Mouse (Mus musculus) limb, embryonic 14.5 days (tissue): ENCODE data around the gene Fndc10. TPM values are rescaled to one million over a fixed set of nuclear protein-coding genes. Genes with fewer than 3 reads are reported as not detected.

Experiments used
- ATAC-seq: fragments of 200-750 bp; cut with Nextera tagmentation; 2 replicates; pipeline ENCODE4 v1.8.0; 2017; ENCODE audit warnings: low read depth, moderate number of reproducible peaks, moderate TSS enrichment; ENCODE audit not compliant: low FRiP score
- DNase-seq: peaks from one replicate; pipeline ENCODE4 v3.0.0-alpha.2; 2015; ENCODE audit warnings: low spot score
- H3K27ac ChIP-seq: fragments of 300-500 bp; sonication (generic); replicated peaks from 2 replicates; pipeline ENCODE4 v1.5.1; 2014; ENCODE audit warnings: low read depth, mild to moderate bottlenecking, low read length, moderate library complexity, mixed read lengths
- H3K27me3 ChIP-seq: fragments of 300-500 bp; sonication (generic); 2 replicates; pipeline ENCODE4 v1.6.1; 2014; ENCODE audit warnings: low read length, mixed read lengths; ENCODE audit not compliant: control insufficient read depth, insufficient read depth
- H3K36me3 ChIP-seq: fragments of 300-500 bp; sonication (generic); 2 replicates; pipeline ENCODE4 v1.6.1; 2014; ENCODE audit warnings: mild to moderate bottlenecking, low read length, moderate library complexity, mixed read lengths; ENCODE audit not compliant: control insufficient read depth, insufficient read depth
- H3K4me1 ChIP-seq: fragments of 300-500 bp; sonication (generic); 2 replicates; pipeline ENCODE4 v1.6.1; 2014; ENCODE audit warnings: antibody characterized with exemption, low read length, mixed read lengths; ENCODE audit not compliant: control insufficient read depth, insufficient read depth
- H3K4me2 ChIP-seq: fragments of 300-500 bp; sonication (generic); replicated peaks from 2 replicates; pipeline ENCODE4 v1.6.1; 2014; ENCODE audit warnings: low read depth, mild to moderate bottlenecking, low read length, moderate library complexity; ENCODE audit not compliant: severe bottlenecking
- H3K4me3 ChIP-seq: fragments of 300-500 bp; sonication (generic); replicated peaks from 2 replicates; pipeline ENCODE4 v1.5.1; 2014; ENCODE audit warnings: low read length
- H3K9ac ChIP-seq: fragments of 300-500 bp; sonication (generic); 2 replicates; pipeline ENCODE4 v1.6.1; 2014; ENCODE audit warnings: mild to moderate bottlenecking, low read depth, low read length, moderate library complexity; ENCODE audit not compliant: severe bottlenecking
- H3K9me3 ChIP-seq: fragments of 300-500 bp; sonication (generic); 2 replicates; pipeline ENCODE4 v1.6.1; 2016; ENCODE audit warnings: low read length; ENCODE audit not compliant: control insufficient read depth
- POLR2A ChIP-seq: fragments of 200-500 bp; IDR thresholded peaks from 2 replicates; pipeline ENCODE4 v1.8.0; 2012; ENCODE audit warnings: inconsistent platforms, mild to moderate bottlenecking, moderate library complexity, borderline replicate concordance; ENCODE audit not compliant: insufficient read depth, insufficient read length; ENCODE audit errors: extremely low read depth
- WGBS: fragments of 180-500 bp; shearing (Covaris S2); extraction: QIAGEN DNeasy Blood & Tissue Kit; methylation state at CpG from one replicate; pipeline ENCODE4 v1.1.7; 2014; 5-methylcytosine and 5-hydroxymethylcytosine counted together
- polyA plus RNA-seq, 2 experiments: library from polyadenylated mRNA; depleted of rRNA in 1 of 2; stranded (reverse) in 1 of 2; unstranded in 1 of 2; fragments of >200 nt; fragmentation: Nextera tagmentation in 1 of 2; extraction: Ambion mirVana in 1 of 2; gene quantifications; 2 replicates each; pipeline versions ENCODE4 v1.2.1 to v1.2.3; 2012 to 2014

The Fndc10 gene
- polyA plus RNA-seq, 2 experiments, result 9.4 to 31.0 TPM

DNA sequence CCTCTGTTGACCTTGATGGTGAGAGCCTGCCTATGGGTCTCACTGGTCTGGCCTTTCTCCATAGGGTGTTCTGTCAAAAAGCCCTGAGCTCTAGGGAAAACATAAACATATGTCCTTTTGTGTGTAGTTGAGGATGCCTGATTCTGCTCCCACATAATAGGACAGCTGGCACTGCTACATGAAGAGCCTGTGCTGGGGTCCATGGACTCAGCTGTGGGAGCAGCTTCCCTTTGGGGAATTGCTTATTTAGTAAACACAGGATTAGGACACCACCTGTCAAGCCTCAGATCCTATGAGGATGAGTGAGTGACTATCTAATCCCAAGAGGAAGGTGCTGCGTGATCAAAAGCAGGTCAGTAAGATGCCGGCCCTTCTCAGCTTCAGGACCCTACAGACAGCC, 33.9 kb downstream of the Fndc10 start:
- 79% methylated on average over 2 of the region's 2 CpGs for WGBS
- no peak overlapping the region for H3K4me3 ChIP-seq
- DNase-seq, result no peak
- H3K4me2 ChIP-seq, result no peak overlapping the region
- H3K9ac ChIP-seq, result no peak overlapping the region
- H3K27ac ChIP-seq, result no peak overlapping the region
- ATAC-seq, result no peak
- H3K9me3 ChIP-seq, result no peaks in the 10 kb centered on the region
- H3K27me3 ChIP-seq, result no peaks in the 10 kb centered on the region
- H3K4me1 ChIP-seq, result no peaks in the 10 kb centered on the region
- TF ChIP-seq POLR2A, result no peak
- H3K36me3 ChIP-seq, result peaks cover 35% of the 10 kb centered on the region; the same call in 1 of the 2 replicates

DNA sequence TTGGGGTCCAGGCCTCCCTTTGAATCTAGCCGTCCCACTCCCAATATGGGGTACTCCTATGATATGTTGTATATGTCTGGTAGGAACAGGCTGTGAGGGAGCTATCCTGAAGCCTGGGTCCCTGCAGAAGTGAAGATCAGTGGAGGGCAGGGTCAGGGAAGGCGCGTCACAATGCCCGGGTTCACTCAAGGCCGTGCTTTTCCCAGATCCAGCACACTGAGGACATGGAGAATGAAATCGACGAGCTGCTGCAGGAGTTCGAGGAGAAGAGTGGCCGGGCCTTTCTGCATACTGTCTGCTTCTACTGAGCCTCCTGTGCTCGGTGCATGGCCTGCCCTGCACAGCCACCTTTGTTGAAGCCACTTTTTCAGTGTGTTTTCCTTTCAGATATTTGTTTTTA, 39.1 kb downstream of the Fndc10 start:
- Histone ChIP-seq H3K27ac (no peak overlapping the region), H3K4me1 (peaks cover 7% of the 10 kb centered on the region), H3K36me3 (peaks cover 14% of the 10 kb centered on the region), H3K9ac (no peak overlapping the region), H3K27me3 (no peaks in the 10 kb centered on the region), H3K4me2 (no peak overlapping the region; the same call in 1 of the 2 replicates), H3K4me3 (no peak overlapping the region), H3K9me3 (no peaks in the 10 kb centered on the region)
- DNase-seq (no peak), ATAC-seq (no peak)
- no peak for TF ChIP-seq POLR2A
- 90% methylated on average over 10 of the region's 10 CpGs for WGBS

DNA sequence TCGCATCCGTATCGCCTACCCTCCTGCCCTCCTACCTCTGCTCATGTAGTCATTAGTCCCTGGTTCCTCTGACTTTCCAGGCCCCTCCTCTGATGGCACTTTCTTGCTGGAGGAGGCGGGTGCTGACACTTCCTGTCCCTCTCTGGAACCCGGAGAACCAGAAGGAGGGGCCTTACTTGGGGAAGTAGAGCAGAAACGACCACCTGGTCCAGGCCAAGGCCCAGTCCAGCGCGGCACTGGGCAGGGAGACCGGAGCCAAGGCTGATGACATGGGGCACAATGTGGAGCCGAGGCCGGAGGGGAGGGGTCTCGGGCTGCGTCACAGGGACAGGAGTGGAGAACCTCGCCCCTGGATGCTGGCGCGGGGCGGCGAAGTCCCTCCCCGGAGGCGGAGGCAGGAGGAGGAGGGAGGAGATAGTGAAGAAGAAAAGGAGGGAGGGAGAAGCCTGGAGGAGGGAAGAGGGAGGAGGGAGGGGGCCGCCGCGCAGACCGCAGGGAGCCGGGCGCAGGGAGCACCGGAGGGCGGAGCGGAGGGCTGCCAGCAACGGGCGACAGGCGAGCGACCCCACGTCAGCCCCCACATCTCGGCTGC, 40.3 kb downstream of the Fndc10 start, which contains the start of gene Tmem240:
Tmem240 (plus strand) TSS at position 451 of the 592 bp plus-strand sequence.
- DNase-seq (peak; percentile 89), ATAC-seq (peak; percentile 92)
- under 1% methylated on average over 27 of the region's 35 CpGs for WGBS
- 0 out of 2 replicates have a peak, but pooled peaks have one; percentile 37 for TF ChIP-seq POLR2A
- Histone ChIP-seq H3K27me3 (no peaks in the 10 kb centered on the region), H3K4me1 (peaks cover 7% of the 10 kb centered on the region), H3K4me3 (peak within 1 kb of the TSS; percentile 72), H3K4me2 (peak within 1 kb of the TSS; percentile 90), H3K36me3 (peaks cover 18% of the 10 kb centered on the region), H3K9ac (peak within 1 kb of the TSS; percentile 77), H3K27ac (peak within 1 kb of the TSS; percentile 86), H3K9me3 (no peaks in the 10 kb centered on the region)

DNA sequence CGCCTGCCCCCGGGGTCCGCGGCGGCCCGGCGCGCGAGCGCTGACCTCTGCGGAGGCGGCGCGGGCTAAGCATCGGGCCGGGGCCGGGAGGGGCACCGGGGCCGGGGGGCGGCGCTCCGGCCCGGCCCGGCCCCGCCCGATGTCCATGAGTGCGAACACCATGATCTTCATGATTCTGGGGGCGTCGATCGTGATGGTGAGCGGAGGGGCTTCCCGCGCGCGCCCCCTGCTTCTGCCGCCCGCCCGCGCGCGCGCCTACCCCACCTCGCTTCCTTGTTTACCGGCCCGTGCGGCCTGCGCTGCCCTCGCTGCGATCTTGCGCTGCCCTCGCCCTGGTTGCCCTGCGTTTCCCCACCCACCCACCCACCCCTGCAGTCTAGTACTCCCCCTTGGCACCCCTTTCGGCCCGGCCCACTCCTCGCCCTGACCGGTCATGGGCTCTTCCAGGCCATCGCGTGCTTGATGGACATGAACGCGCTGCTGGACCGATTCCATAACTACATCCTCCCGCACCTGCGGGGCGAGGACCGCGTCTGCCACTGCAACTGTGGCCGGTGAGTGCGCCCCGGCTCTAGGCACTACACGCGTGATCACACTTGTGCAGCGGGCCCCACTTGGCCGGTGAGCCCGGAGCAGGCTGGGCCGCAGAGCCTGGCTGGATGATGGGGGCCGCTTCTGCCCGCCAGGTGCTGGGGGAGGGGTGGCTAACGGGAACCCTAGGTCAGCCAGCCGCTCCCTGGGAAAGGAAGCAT, 41.0 kb downstream of the Fndc10 start:
- no peaks in the 10 kb centered on the region for H3K27me3 ChIP-seq
- no peak for TF ChIP-seq POLR2A
- WGBS, result 0% methylated on average over 35 of the region's 79 CpGs
- peak overlapping the region; percentile 77 for H3K9ac ChIP-seq
- H3K9me3 ChIP-seq, result no peaks in the 10 kb centered on the region
- DNase-seq, result peak; percentile 36
- ATAC-seq, result peak; percentile 82
- peak overlapping the region; percentile 90 for H3K4me2 ChIP-seq
- peaks cover 7% of the 10 kb centered on the region for H3K4me1 ChIP-seq
- H3K27ac ChIP-seq, result peak overlapping the region; percentile 86
- H3K36me3 ChIP-seq, result peaks cover 25% of the 10 kb centered on the region
- H3K4me3 ChIP-seq, result peak overlapping the region; percentile 72

GRCm38 (mm10) chr4:155735788-155736187, 41.6 kb downstream of the Fndc10 start:
- Histone ChIP-seq H3K27me3 (no peaks in the 10 kb centered on the region), H3K36me3 (peaks cover 31% of the 10 kb centered on the region), H3K4me1 (peaks cover 7% of the 10 kb centered on the region), H3K27ac (no peak overlapping the region), H3K9ac (peak overlapping the region; percentile 77), H3K9me3 (no peaks in the 10 kb centered on the region), H3K4me3 (peak overlapping the region; percentile 72), H3K4me2 (peak overlapping the region; percentile 90)
- no peak for DNase-seq
- TF ChIP-seq POLR2A, result no peak
- no peak for ATAC-seq
- WGBS, result 78% methylated on average over 4 of the region's 5 CpGs
